Mouse (Mus musculus) T-helper 17 cell (primary cell): ENCODE measurements around the gene Dab2ip.

ENCODE experiments used
- in situ Hi-C, 2 experiments: fragments of 300-600 bp; cut with MboI, MseI; formaldehyde crosslinking; loops; 1 replicate in 1 of 2; 2 replicates in 1 of 2; pipeline ENCODE4 v1.15.1; 2025; ENCODE audit warnings: high pct_unique_total_duplicates in 2 of 2

Dab2ip gene

DNA sequence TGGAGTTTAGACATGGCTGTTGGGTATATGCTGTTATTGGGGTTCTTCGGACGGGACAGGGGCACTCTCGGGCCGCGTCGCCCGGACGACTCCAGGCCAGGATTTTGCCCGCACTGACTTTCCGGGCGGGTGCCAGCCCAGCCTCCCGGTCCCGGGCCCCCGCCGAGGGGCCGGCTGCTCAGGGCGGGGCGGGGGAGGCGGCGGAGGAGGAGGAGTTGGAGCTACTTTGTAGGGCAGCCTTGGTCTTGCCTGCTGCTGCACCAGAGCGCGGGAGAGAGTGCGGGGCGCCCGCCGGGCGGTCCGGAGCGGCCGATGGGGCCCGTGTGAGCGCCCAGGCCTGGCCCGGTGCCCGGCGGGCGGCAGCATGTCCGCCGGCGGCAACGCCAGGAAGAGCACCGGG is 63.7 kb downstream of the Dab2ip start:
- in situ Hi-C loops, result no loop called here

DNA sequence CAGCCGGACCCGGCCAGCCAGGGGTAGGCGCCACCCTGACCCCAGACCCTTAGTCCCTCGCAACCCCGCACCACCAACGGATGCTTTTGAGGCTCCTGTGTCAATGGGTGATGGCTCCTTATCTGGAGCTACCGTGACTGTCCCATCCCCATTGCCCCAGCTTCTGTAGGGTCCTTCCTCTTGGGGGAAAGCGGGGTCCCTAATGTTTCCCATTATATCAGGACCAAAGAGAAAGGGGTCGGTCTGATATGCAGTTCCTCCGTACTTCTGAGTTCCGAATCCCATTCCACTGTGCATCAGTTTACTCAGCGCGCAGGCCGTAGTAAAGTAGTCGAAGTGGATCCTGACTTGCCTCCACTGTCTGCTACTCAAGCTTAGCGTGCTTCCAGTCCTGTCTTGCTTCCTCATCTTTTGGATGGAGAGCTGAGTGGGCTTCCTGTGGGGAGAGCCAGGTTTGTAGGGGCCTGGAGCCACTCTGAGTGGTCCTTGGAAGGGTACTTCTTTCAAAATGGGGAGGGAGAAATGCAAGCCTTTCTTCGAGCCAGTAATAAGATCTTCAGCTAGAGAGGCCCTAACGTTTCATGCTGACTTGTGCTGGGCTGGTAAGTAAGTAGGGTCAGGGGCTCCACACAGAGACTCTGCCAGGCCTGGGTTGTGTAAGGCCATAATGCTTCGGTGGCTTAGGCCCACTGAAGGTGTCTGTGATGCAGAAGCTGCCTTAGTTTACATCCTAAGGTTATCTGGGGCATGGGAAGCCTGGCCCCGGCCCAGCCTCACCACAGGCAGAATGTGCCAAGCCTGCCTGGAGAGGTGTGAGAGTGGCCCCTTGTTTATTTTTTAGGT is 64.4 kb downstream of the Dab2ip start:
- in situ Hi-C loops, result no loop called here

DNA sequence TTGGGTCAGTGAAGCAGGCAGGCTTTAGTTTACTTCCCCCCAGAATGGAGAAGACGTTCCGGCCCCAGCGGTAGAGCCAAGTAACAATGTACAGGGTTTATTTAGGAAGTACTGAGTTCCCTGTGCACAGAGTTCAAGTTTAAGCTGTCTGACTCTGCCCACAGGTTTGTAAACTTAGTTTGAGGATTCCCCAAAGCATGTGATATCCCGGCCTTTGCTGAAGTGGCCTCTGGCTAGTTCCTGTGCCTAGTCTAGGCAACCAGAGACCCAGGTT is 65.0 kb downstream of the Dab2ip start:
- in situ Hi-C loops, result no loop called here

DNA sequence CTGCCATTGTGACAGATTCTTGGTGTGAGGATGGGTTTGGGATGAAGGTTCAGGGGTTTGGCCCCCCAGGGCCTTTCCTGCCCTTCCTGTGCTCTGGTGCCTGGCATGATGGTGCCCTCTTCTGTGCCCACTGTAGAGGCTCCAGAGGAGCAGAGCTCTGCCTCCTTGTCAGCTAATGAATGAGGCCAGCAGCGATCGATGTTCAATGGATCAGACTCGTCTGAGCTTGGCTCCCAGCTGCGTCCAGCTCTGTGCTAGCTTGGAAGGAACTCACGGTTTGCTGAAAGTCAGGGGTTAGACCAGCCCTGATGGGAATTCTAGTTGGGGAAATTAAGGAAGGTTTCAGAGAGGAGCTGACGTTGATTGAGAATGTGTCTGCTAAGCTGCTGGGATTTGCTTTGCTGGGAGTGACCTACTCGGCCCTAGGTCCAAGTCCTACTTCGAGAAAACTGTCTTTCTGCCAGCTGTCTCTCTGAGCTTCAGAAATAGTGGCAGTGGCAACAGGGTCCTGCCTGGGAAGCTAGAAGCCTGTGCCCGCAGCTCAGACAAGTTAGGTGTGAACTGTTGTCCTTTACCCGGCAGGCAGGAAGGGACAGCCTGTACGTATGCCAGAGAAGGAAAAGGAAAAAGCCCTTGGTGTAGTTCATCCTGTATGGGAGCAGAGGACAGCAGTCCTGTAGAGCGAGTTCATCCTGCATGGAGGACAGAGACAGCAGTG is 65.5 kb downstream of the Dab2ip start:
- in situ Hi-C loops, result no loop called here

DNA sequence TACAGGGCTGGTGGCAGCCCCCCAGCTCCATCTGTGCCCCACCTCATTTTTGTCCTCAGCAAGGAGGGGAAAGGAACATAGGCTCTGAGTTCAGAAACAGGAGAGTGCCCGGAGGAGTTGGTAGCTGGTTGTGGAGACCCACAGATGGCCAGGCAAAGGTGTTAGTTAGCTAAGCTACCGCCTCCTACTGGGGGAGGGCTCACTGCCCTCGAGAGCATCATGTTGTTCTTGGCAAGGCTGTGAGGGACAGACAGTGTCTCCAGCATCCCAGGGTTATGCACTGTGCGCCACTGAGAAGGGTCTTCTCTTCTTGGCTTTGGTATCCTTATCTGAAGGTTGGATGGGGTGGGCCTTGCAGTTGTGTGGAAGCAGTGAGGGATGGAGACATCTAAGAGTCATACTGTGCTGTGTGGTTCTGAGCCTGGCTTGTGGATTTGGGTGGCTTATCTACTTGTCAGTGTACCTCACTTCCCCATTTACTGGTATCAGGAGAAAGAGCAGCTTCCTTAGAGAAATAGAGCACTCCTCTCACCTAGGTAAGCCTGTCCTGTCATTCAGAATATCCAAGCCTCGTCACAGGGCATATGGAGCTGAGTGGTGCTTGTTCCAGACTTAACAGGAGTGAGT is 66.4 kb downstream of the Dab2ip start:
- in situ Hi-C loops, result no loop called here

DNA sequence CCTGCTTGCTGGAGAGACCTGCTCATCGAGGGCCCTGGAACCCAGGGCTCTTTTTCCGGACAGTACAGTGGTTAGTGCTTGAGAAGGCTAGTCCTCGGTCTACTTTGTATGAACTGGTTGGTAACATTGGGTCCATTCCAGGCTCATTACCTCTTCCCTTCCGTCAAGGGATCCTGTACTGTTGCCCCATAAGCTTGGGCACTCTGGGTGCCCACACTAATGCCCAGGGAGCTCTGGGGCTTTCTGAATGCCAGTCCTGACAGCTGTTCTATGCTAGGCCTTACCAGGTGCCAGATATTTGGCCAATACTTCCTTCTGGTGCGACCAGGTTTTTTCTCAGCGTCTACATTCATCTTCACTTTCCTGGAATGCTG is 66.9 kb downstream of the Dab2ip start:
- in situ Hi-C loops, result no loop called here

DNA sequence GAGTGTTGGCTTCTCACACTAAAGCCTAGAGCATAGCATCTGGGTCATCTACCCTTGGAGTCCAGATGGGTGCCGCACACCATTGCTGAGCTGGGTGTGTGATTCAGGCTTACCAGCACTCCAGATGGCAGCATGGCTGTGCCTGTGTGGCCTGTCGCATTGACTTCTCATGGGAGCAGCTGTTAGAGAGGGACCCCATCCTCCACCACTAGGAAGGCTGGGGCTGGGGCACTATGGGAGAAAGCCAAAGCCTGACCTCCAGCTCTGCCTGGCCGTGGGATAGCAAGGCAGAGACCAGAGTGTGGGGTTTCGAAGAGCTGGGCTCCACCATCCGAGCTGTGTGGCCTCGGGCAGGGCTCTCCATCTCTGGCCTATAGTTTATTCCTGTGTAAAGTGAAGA is 67.5 kb downstream of the Dab2ip start:
- in situ Hi-C loops, result no loop called here

DNA sequence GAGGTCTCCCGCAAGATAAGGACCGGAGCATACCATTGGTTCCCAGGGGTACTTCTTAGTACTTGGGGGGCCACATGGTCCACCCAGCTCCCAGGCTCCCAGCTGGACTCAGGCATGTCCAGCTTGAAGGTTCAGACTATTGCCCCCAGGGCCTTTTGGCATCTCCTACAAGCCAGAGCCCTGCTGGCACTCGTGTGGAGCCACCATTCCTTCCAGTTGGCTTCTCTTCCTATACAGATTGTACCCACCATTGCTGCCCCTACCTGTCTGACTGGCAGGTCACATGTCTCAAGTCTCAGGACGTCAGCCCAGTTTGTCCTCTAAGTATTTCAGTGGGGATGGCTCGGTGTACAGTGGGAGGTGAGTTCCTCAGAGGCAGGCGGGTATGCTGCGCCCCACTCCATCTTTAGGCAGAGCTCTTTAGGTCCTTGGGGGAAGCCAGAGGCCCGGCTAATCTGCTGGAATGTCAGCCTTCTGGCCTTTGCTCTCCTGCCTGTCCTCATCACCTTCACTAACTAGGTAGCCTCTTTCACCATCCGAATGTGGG is 68.2 kb downstream of the Dab2ip start:
- in situ Hi-C loops, result no loop called here

DNA sequence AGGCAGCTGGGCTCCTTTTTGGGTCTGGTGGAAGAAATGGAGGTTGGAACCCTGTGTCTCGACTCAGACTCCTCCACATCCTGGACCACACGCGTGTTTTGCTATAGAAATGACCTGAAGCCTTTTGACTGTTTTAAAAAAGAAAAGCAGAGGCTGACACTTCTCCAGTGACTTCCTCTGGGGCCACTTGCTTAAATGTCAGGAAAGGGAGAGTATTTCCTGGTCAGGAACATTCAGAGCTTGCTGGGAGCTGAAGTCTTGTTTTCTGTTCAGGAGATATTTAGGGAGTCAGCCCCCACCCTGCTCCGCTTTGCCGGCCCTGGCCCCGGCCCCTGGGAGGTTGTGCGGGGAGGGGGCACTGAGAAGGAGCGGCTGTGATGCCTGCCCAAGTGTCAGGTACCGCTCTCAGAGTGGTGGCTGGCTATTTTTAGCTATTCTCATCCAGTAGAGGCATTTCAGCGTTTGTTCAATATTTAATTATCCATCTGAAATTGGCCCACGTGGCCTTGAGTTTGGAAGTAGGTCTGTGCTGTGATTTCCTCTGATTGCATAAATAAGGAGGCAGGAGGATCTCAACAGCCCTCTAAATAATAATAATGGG is 69.3 kb downstream of the Dab2ip start:
- in situ Hi-C loops, result no loop called here

DNA sequence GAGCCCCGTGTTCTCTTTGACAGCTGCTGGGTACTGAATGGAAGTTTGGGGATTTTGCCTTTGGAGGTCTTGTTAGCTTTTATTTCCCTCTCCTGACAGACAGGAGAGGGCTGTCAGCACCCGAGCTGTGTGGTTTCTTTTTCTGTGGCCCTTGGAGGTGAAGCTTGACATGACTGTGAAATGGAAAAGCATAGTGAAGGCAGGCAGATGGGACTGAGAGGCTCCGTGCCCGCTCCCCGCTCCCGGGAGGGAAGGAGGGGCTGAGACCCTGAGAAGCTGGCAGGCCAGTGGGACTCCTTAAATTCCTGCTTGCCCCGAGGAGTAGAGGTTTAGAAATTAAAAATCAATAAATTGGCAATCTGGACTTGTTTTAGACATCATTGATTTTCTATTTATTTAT is 70.0 kb downstream of the Dab2ip start:
- in situ Hi-C loops, result no loop called here

DNA sequence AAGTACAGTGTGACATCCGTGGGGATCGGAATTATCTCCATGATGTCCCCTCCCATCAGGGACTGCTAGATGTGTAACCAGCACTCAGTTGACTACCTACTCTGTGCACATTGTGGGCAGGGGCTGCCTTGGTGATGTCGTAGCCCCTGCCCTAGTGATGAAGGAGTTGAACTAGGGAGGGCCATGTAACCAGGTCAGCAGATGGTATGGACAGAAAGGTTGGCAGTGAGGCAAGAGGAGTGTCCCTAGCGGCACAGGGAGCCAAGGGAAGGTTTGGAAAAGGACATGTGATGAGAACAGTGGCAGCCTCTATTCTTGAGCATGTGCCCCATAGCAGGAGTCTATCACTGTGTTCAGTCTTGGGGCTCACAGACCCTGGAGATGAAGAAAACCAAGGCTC is 70.6 kb downstream of the Dab2ip start:
- in situ Hi-C loops, result no loop called here

DNA sequence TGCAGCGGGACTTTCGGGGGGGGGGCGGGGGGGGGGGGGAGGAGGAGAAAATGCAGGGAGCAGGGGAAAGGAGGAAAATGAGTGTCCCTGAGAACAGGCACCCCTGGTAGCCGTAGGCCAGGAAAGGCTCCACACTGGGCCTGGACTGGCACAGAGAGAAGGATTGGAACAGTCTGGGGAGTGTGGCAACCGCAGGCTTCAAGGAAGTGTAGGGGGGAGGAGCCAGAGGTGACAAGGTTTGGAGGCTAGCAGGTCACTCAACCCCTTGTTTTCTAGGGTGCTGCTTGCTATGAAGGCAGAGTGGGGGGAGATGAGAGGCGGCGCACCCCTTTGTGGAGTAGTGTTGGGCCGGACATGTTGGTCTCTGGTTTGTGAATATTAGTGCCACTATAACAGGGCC is 71.1 kb downstream of the Dab2ip start:
- in situ Hi-C loops, result no loop called here

DNA sequence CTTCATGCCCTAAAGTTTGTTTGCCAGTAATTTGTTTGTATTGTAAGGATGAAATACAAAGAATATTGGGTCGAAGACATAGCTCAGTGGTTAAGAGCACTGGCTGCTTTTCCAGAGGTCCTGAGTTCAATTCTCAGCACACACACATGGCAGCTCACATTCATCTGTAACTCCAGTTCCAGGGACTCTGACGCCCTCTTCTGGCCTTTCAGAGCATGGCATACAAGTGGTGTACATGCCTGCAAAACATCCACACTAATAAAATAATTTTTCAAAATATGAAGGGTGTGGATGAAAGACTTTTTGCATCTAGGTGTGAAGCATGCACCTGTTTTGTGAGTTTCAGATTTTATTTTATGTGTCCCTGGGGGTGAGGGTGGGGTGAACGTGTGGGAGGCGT is 75.3 kb downstream of the Dab2ip start:
- in situ Hi-C loops, result loop anchor here in 1 of 2 experiments (5.0 kb wide), 1 partner anchor 86 kb away; no protein-coding TSS in a partner anchor

DNA sequence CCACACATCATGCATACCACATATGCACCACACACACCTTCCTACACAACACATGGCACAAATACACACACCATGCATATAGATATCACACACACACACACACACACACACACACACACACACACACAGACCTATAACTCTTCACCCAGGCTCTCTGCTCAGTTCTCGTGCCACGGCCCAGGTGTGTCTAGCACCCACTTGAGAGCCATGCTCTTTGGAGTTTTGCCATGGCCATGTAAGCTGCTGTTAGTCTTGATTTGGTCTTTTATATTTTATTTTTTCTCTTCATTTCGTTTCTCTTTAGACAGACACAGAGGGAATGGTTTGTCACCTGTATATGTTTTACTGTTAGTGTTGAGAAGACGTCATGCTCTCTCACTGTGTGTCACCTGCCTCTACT is 76.9 kb downstream of the Dab2ip start:
- in situ Hi-C loops, result loop anchor here in 1 of 2 experiments (5.0 kb wide), 1 partner anchor 88 kb away; no protein-coding TSS in a partner anchor

DNA sequence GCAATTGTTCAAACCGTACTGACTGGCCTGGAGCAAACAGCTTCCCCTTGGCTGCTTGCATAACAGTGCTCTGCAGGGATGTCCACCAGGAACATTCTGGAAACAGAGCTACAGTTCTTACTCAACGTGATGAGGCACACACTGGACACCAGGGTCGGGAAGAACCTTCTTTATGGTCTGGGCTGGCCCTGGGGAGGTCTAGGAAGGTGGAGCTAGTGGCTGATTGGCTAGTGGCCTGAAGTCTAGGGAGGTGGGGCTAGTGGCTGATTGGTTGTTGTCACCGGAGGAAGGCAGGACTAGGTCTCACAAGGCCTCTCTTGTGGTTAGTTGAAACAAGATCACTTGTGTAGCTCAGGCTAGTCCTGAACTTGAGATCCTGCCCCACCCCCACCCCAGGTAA is 77.5 kb downstream of the Dab2ip start:
- in situ Hi-C loops, result no loop called here

DNA sequence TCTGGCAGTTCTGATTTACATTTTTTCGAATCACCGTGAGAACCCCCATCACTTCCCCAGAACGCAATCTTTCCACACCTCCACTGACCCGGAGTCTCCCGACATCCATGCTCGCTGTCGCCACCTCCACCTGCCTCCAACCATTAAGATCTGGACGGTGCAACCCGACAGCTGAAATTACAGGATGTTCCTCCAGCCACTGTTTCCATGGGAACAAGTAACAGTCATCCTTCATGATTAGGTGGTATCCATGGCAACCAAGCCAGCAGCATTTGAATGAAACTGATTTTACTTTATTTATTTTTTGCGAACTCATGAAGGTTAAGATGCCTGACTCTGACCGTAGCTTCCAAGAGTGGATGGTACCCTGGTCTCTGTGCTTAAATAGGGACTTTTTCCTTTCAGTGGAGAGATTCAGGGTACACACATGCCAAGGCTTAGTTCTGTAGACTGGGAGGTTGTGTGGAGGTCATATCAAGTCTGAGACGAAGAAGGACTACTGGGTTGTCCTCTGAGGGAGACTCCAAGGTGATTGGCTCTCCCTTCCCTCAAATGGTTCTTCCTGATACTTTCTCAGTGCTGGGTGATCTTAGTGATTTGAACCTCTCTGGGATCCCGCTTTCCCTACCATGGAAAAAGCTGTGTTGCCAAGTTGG is 79.9 kb downstream of the Dab2ip start:
- in situ Hi-C loops, result no loop called here

DNA sequence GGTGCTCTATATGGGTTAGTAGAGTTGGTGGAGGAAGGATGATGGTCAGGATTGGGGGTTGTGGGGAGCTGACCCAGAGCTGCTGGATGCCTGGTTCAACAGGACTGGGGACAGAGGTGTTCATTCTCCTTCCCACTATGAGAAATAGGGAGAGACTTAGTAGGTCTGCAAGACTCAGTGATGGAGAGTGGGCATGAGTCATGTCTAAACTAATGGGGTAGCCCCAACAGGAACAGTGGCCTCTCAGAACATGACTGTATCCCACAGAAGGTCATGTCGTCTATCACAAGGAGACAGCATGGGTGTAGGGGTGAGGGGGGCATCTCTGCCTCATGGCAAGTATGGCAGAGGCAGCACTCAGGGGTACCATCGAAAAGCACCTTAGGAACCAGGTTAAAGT is 81.7 kb downstream of the Dab2ip start:
- in situ Hi-C loops, result no loop called here

DNA sequence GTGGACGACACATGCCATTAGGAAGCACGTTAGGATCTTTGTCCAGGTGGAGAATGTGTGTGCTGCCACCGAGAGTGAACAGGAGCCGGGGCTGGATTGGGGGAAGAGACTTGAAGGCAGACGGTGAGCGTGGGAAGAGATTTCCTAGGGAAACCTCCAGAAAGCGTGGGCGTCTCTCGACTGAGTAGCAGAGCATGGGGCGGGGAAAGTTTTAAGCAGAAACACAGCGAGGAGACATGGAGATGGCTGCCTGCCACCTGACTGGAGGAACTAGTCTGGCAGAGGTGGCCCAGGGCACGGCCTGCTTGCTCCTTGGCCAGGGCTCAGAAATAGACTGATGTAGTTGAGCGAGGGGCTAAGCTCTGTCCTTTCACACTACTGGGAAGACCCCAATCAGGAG is 82.5 kb downstream of the Dab2ip start:
- in situ Hi-C loops, result no loop called here

DNA sequence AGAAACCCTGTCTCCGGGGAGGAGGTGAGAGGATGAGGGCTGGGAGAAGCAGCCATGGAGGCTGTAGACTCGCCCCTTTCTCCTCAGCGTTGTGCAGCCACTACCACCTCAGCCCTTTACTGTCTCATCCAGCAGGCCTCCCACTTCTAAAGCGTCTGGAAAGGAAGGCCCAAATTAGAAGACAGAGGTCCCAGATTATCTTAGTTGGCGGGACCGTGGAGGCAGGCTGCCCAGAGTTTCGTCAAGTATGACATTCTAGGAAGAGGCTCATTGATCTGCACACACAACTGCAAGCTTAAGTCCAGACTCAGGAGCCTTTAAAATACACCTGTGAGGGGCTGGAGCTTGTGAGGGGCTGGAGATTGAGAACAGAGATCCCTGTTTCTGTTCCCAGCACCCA is 84.2 kb downstream of the Dab2ip start:
- in situ Hi-C loops, result no loop called here

DNA sequence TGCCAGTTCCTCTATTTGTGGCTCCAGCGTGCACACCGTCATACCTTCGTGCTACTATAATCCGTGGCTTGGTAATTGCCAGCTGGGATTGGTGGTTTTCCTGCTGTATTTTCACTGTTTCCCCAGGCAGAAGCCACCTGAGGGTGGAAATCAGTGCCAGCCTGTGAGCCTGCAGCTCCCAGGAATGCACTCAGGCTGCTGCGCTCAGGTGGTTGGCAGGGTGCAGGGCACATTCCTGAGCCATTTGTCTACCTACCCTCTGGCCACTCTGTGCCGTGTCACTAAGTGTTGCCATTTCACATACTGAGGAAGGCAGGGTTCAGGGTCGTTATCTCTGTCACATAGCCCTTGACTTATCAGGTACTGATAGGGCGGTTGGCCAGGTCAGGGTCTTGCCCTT is 88.5 kb downstream of the Dab2ip start:
- in situ Hi-C loops, result no loop called here

DNA sequence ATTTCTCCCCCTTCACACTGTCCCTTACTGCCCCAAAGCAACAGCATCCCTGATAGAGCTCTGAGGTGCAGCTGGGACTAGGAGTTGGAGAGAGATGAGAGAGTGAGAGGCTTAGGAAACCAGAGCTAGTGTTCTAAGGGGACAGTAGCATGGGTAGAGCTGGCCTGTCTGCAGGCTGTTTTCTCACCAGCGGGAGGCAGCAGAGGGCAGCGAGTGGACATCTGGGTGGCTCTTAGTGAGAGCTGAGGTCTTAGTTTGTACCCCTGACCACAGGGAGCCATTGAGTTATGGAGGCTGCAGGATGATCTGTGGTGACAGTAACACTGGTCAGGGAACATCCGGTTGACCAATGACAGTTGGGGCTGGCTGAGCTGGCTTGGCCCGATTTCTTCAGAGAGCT is 91.6 kb downstream of the Dab2ip start:
- in situ Hi-C loops, result loop anchor here (5.0 kb wide), 2 partner anchors 83 to 258 kb away; no protein-coding TSS in a partner anchor
